Mouse (Mus musculus) stomach, postnatal 0 days (tissue): Measurements from ENCODE around the gene Efcab9. TPM values are rescaled to one million over a fixed set of nuclear protein-coding genes. Genes with fewer than 3 reads are reported as not detected.

Source experiments
- ATAC-seq: fragments of 200-750 bp; cut with Nextera tagmentation; 2 replicates; pipeline ENCODE4 v1.8.0; 2017; ENCODE audit not compliant: low FRiP score, low TSS enrichment
- DNase-seq: peaks from one replicate; pipeline ENCODE4 v3.0.0-alpha.2; 2016; ENCODE audit warnings: low spot score
- H3K27ac ChIP-seq: fragments of 300-500 bp; sonication (generic); replicated peaks from 2 replicates; pipeline ENCODE4 v1.5.1; 2014; ENCODE audit warnings: mild to moderate bottlenecking, control low read depth
- H3K27me3 ChIP-seq: fragments of 300-500 bp; sonication (generic); 2 replicates; pipeline ENCODE4 v1.6.1; 2014; ENCODE audit warnings: low read length; ENCODE audit not compliant: control insufficient read depth, insufficient read depth
- H3K36me3 ChIP-seq: fragments of 300-500 bp; sonication (generic); 2 replicates; pipeline ENCODE4 v1.6.1; 2014; ENCODE audit warnings: low read length, mixed read lengths; ENCODE audit not compliant: control insufficient read depth, insufficient read depth
- H3K4me1 ChIP-seq: fragments of 300-500 bp; sonication (generic); replicated peaks from 2 replicates; pipeline ENCODE4 v1.6.1; 2014; ENCODE audit warnings: antibody characterized with exemption; ENCODE audit not compliant: control insufficient read depth, insufficient read depth
- H3K4me2 ChIP-seq: fragments of 300-500 bp; sonication (generic); replicated peaks from 2 replicates; pipeline ENCODE4 v1.6.1; 2014; ENCODE audit warnings: low read depth, mild to moderate bottlenecking, control low read depth, moderate library complexity
- H3K4me3 ChIP-seq: fragments of 300-500 bp; sonication (generic); 2 replicates; pipeline ENCODE4 v1.5.1; 2014; ENCODE audit warnings: low read depth, low read length, control low read depth
- H3K9ac ChIP-seq: fragments of 300-500 bp; sonication (generic); 2 replicates; pipeline ENCODE4 v1.6.1; 2014; ENCODE audit warnings: mild to moderate bottlenecking, low read length, control low read depth, mixed read lengths
- H3K9me3 ChIP-seq: fragments of 300-500 bp; sonication (generic); 2 replicates; pipeline ENCODE4 v1.6.1; 2016; ENCODE audit warnings: low read length; ENCODE audit not compliant: control insufficient read depth
- CTCF ChIP-seq: IDR thresholded peaks from 2 replicates; pipeline ENCODE4 v1.5.1; 2016; ENCODE audit warnings: antibody characterized with exemption, low read depth, mild to moderate bottlenecking, moderate library complexity
- EP300 ChIP-seq: optimal IDR thresholded peaks from 2 replicates; pipeline ENCODE3; 2016; ENCODE audit warnings: antibody characterized with exemption
- WGBS: fragments of 180-500 bp; shearing (Covaris S2); extraction: QIAGEN DNeasy Blood & Tissue Kit; methylation state at CpG from one replicate; pipeline ENCODE4 v1.1.7; 2014; 5-methylcytosine and 5-hydroxymethylcytosine counted together
- polyA plus RNA-seq: library from polyadenylated mRNA; unstranded; fragments of >200 nt; fragmentation: Nextera tagmentation; extraction: Ambion mirVana; gene quantifications from 2 replicates; pipeline ENCODE4 v1.2.1, GENCODE M21; 2015

Gene Efcab9
- polyA plus RNA-seq, 1 experiment from 2014 or later = 0.16 TPM

DNA sequence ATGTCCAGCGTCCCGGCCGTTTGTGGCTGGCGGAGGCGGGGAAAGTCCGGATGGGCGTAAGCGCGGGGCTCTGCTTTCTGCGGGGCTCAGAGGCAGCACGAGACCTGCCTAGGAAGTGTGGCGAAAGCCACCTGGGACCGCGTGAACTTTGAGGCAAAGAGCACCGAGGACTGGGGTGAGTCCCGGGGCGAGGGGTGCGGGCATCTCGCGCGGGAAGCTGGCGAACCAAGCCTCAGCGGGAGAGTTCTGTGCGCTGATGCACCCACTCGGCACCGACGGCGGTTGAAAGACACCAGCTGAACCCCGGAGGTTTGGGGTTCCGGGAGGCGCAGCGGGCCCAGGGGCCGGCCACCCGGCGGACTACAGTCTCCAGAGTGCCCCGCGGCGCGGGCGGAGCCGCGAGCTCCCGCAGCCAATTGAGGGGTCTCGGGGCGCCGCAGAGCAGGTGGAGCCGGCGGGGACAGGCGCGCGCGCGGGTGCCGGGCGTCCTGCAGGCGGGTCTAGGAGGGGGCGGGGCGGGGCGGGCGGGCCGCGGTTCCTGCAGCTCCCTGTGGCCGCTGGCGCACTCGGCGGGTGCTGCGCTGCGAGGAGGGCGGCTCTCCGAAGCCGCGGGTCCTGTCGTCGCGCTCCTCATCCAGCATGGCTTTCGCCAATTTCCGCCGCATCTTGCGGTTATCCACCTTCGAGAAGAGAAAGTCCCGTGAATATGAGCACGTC, 1.0 kb upstream of the Efcab9 start, which contains the start of gene Stk10:
TSS of gene Stk10 (plus strand) at position 541 of the 717 bp plus-strand sequence.
- peak; percentile 96 for ATAC-seq
- peak within 1 kb of the TSS; percentile 94 for H3K4me2 ChIP-seq

DNA sequence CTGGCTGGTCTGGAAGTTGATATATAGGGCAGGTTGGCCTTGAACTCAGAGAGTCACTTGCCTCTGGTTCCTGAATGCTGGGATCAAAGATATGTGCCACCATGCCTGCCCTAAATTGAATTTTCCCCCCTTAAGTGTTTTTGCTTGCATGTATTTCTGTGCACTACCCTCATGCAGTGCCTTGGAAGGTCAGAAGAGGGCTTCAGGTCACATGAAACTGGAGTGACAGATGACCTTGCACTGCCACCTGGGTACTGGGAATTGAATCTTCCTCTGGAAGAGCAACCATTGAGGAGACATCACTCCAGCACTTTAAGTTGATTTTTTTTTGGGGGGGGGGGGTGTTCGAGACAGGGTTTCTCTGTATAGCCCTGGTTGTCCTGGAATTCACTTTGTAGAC, 1.7 kb downstream of the Efcab9 start:
- DNase-seq (no peak), ATAC-seq (no peak)
- Histone ChIP-seq H3K9me3 (no peaks in the 10 kb centered on the region), H3K27ac (no peak overlapping the region), H3K4me2 (no peak overlapping the region), H3K4me3 (no peak overlapping the region), H3K4me1 (0 out of 2 replicates have a peak, but pooled peaks cover 3% of the 10 kb centered on the region), H3K27me3 (no peaks in the 10 kb centered on the region), H3K36me3 (no peaks in the 10 kb centered on the region), H3K9ac (no peak overlapping the region)
- WGBS = 85% methylated on average over 1 of the region's 1 CpGs
- TF ChIP-seq EP300 (no peak), CTCF (peak; percentile 52)

More for the DNA sequence above, 1.0 kb upstream of the Efcab9 start, which contains the start of gene Stk10:
- under 1% methylated on average over 69 of the region's 82 CpGs for WGBS
- Histone ChIP-seq H3K4me3 (peak within 1 kb of the TSS; percentile 67), H3K27ac (peak within 1 kb of the TSS; percentile 56), H3K27me3 (no peaks in the 10 kb centered on the region), H3K36me3 (no peaks in the 10 kb centered on the region), H3K4me1 (0 out of 2 replicates have a peak, but pooled peaks cover 3% of the 10 kb centered on the region), H3K9me3 (no peaks in the 10 kb centered on the region), H3K9ac (peak within 1 kb of the TSS; percentile 61)
- peak; percentile 90 for DNase-seq
- TF ChIP-seq CTCF (no peak), EP300 (no peak)

DNA sequence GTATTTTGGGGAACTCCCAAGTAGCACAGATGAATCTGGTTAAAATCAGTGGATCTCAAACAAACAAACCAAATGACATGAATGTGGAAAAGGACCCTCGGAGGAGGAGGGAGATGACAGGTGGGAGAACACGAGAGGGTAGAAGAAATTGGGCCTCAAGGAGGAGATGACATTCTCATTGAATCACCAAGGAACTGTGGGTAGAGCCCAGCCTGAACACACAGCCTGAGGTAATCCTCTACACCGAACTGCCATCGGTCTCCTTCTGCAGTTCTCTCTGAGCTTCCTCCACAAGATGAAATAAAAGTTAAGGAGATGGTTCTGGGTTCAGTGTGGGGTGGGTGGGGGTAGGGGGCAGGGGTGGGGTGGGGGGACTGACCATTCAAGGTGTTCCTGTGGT, 4.9 kb downstream of the Efcab9 start:
- H3K9me3 ChIP-seq = no peaks in the 10 kb centered on the region
- H3K4me1 ChIP-seq = no peaks in the 10 kb centered on the region
- H3K9ac ChIP-seq = no peak overlapping the region
- H3K4me2 ChIP-seq = no peak overlapping the region
- WGBS = 90% methylated on average over 4 of the region's 4 CpGs
- H3K27ac ChIP-seq = no peak overlapping the region
- no peak for TF ChIP-seq CTCF
- no peak for TF ChIP-seq EP300
- H3K27me3 ChIP-seq = no peaks in the 10 kb centered on the region
- ATAC-seq (no peak), DNase-seq (no peak)
- no peak overlapping the region for H3K4me3 ChIP-seq
- no peaks in the 10 kb centered on the region for H3K36me3 ChIP-seq

DNA sequence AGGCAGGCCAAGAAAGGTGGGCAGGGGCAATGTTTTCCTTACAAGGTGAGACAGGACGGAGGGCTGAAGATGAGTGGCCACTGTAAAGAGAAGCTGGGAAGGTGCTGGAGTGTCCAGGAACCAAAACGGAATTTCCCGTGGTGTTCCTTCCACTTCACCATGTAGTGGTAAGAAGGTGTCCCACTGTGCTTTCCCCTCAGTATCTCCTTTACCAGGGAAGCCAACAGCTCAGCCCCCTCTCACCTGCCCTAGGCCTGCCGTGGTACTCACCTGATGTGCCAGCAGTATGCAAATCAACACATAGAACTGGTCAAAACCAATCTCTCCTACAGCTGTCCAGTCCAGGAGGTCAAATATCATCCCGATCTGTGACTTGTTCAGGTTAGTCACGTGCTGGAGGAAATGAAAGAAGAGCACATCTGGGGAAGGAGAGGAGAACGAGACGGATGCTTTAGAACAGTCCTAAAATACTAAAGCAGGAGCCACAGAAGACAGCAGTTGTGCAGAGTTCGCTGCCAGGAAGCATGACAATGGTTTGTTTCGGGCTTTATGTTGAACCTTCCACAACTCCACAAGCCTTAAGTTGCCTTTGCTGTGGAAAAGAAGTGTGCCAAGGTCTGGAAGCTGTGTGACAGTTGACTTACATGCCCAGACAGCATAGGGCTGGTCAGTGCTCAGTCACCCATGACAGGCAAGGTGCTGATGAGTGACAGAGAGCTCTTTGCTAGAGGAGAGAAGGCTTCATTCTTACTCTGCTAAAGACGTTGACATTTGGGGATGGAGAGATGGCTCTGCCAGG, 7.6 kb downstream of the Efcab9 start:
- DNase-seq (no peak), ATAC-seq (no peak)
- Histone ChIP-seq H3K4me3 (no peak overlapping the region), H3K4me1 (no peaks in the 10 kb centered on the region), H3K9ac (no peak overlapping the region), H3K4me2 (no peak overlapping the region), H3K36me3 (no peaks in the 10 kb centered on the region), H3K27me3 (no peaks in the 10 kb centered on the region), H3K9me3 (no peaks in the 10 kb centered on the region), H3K27ac (no peak overlapping the region)
- WGBS = 84% methylated on average over 11 of the region's 11 CpGs
- no peak for TF ChIP-seq CTCF
- no peak for TF ChIP-seq EP300

DNA sequence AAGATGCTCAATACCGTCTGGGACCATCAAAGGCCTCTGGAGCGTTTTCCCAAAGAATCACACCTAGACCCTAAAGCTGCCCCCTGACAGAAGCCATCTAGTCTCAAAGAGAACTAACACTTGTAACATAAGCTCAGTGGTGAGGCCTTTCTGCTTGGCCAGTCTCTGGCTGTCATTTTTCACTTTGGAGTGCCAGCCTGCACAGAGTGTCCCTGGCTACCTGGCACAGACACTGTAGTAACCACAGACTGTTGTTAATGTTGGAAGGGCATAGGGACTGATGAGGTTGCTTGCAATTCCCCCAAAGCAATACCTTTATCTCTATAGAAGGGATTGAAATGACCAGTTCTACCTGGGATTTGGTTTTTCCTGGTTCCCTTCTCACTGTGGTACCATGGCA, 10.6 kb downstream of the Efcab9 start:
- Histone ChIP-seq H3K4me2 (no peak overlapping the region), H3K27ac (no peak overlapping the region), H3K27me3 (no peaks in the 10 kb centered on the region), H3K9me3 (no peaks in the 10 kb centered on the region), H3K9ac (no peak overlapping the region), H3K36me3 (peaks cover 5% of the 10 kb centered on the region; the same call in 1 of the 2 replicates), H3K4me3 (no peak overlapping the region), H3K4me1 (no peaks in the 10 kb centered on the region)
- ATAC-seq (no peak), DNase-seq (no peak)
- WGBS = 87% methylated on average over 2 of the region's 2 CpGs
- TF ChIP-seq EP300 (no peak), CTCF (no peak)
